Mouse (Mus musculus) heart, postnatal 0 days (tissue): ENCODE measurements around the gene Mmgt2.

Experiments used
- CTCF ChIP-seq: IDR thresholded peaks from 2 replicates; pipeline ENCODE4 v1.5.1; 2016; ENCODE audit warnings: antibody characterized with exemption, control low read depth, low read depth
- EP300 ChIP-seq: IDR thresholded peaks from 2 replicates; pipeline ENCODE4 v1.6.1; 2016; ENCODE audit warnings: antibody characterized with exemption, low read depth

GRCm38 (mm10) chr11:62615456-62615855 lies 33.0 kb upstream of the Mmgt2 start:
- TF ChIP-seq CTCF (no peak), EP300 (no peak)
